Mouse (Mus musculus): ENCODE measurements at regions not wholly inside any gene's neighbourhood (a gene's known extent, or its start where the extent isn't known, plus 50 kb on each side); places are given as distances from the start of the nearest gene placed in this dataset.

DNA sequence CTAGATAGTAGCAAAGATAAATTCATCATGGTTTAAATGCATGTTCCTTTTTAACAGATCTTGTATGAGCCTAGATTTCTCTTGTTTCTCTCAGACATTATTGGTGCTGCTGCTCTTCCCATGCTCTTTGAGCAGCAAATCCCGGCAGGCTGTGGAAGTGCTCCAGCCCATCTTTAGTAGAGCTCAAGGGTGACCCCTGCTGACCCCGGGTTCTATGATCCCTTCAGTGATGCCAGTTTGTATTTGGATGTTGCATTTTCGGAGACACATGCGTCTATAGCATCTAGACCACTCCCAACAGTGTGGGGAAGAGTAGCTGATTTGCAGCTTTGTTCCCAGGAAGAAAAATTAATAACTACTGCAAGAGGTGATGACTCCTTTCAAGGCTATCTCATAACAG lies 164.3 kb downstream of the Otol1 start:
- no peak for DNase-seq (ENCODE audit: low read depth, low spot score)
- H3K27me3 ChIP-seq (ENCODE audit: control insufficient read depth, insufficient read depth, low read length, poor library complexity, severe bottlenecking): no peaks in the 10 kb centered on the region

DNA sequence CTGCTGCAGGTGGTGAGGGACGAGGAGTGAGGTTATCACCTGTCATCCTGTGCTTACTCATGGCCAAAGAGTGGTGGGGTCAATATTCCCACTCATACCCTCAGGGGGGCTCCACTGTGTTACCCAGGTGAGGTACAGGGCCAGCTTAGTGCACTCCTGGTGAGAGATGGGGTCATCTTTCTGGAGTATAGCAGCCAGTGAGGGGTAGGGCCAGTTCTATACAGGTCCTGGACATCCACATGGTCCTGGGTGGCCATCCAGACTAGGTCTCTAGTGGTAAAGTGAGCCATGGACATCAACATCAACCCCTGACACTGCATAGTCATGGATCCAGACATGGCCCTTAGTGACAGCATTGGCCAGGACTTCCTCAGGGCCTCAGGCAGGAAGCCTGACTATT lies 169.0 kb downstream of the Otol1 start:
- H3K36me3 ChIP-seq (ENCODE audit: control insufficient read depth, insufficient read depth, low read length, poor library complexity, severe bottlenecking): no peaks in the 10 kb centered on the region
- DNase-seq (ENCODE audit: low read depth, low spot score): no peak
- H3K27me3 ChIP-seq (ENCODE audit: control insufficient read depth, insufficient read depth, low read length, poor library complexity, severe bottlenecking): no peaks in the 10 kb centered on the region

More for the DNA sequence above, 164.3 kb downstream of the Otol1 start:
- H3K36me3 ChIP-seq (ENCODE audit: control insufficient read depth, insufficient read depth, low read length, poor library complexity, severe bottlenecking): no peaks in the 10 kb centered on the region

GRCm38 (mm10) chr3:70181611-70182010 lies 174.2 kb downstream of the Otol1 start:
- Histone ChIP-seq H3K36me3 (ENCODE audit: control insufficient read depth, insufficient read depth, low read length, poor library complexity, severe bottlenecking) (no peaks in the 10 kb centered on the region), H3K27me3 (ENCODE audit: control insufficient read depth, insufficient read depth, low read length, poor library complexity, severe bottlenecking) (no peaks in the 10 kb centered on the region)
- no peak for DNase-seq (ENCODE audit: low read depth, low spot score)

DNA sequence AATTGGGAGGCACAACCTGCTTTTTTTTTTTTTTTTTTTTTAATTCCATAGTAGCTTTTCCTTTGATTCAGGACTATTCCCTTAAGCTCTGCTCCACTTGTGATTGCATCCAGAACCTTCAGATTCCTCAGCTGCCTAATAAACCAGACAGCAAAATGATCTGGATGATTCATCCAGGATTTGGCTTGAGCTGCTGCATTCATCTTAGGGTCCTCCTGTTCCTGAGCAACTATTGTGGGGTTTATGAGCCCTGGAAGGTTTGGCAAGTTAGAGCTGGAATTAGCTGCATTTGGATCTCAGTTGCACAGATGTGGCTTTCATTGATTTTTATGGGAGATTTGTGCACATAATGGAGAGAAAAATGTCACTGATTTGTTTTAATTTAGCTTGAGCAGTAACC lies 183.3 kb downstream of the Otol1 start:
- DNase-seq (ENCODE audit: low read depth, low spot score): no peak
- Histone ChIP-seq H3K27me3 (ENCODE audit: control insufficient read depth, insufficient read depth, low read length, poor library complexity, severe bottlenecking) (no peaks in the 10 kb centered on the region), H3K36me3 (ENCODE audit: control insufficient read depth, insufficient read depth, low read length, poor library complexity, severe bottlenecking) (no peaks in the 10 kb centered on the region)

GRCm38 (mm10) chr3:70196671-70197070 lies 189.3 kb downstream of the Otol1 start:
- no peaks in the 10 kb centered on the region for H3K27me3 ChIP-seq (ENCODE audit: control insufficient read depth, insufficient read depth, low read length, poor library complexity, severe bottlenecking)

DNA sequence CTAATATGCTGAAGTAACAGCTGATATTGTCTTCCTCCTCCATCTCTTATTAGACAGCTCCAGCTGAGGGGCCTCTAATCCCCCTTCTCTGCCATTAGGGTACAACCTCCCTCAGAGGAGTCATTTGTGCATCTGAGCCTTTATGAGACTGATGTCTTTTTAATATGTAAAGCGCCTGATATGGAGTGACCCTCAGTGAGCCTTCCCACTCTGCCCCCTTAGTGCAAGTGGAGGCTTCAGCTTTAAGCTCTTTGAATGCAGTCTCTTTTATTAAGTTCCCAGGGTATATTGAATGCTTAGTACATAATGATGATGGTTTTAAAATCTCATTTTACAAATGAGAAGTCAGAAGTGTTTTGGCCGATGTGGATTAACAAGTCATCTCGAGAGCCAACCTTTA lies 191.5 kb downstream of the Otol1 start:
- no peaks in the 10 kb centered on the region for H3K36me3 ChIP-seq (ENCODE audit: control insufficient read depth, insufficient read depth, low read length, poor library complexity, severe bottlenecking)
- no peaks in the 10 kb centered on the region for H3K27me3 ChIP-seq (ENCODE audit: control insufficient read depth, insufficient read depth, low read length, poor library complexity, severe bottlenecking)
- no peak for DNase-seq (ENCODE audit: low read depth, low spot score)

More at GRCm38 (mm10) chr3:70196671-70197070, 189.3 kb downstream of the Otol1 start:
- DNase-seq (ENCODE audit: low read depth, low spot score): no peak
- H3K36me3 ChIP-seq (ENCODE audit: control insufficient read depth, insufficient read depth, low read length, poor library complexity, severe bottlenecking): no peaks in the 10 kb centered on the region

DNA sequence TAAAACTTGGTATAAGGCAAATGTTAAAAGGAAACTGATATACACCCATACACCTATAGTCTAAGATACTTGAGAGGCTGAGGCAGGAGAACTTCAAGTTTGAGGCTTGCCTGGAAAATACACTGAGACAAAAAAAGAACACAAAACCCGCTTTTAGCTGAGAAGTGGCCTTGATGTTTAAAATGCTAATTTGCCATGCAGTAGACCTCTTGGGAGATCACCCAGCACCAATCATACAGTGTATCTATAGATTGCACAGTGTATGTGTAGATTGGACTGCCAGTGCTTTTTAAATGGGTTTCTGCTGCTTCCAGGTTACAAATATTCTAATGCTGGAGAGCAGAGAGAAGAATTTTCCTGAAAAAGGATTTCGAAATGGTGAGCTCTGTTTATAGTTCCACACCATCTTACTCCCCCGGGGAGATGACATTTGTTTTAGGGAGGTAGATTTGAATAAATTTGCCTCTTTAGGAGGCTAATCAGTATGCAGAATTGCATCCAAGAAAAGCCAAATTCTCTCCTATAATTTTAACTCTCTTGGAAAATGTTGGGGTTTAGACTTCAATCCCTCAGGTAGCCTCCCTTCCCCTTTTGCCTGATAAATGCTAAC lies 194.0 kb downstream of the Otol1 start:
- no peaks in the 10 kb centered on the region for H3K27me3 ChIP-seq (ENCODE audit: control insufficient read depth, insufficient read depth, low read length, poor library complexity, severe bottlenecking)
- H3K36me3 ChIP-seq (ENCODE audit: control insufficient read depth, insufficient read depth, low read length, poor library complexity, severe bottlenecking): no peaks in the 10 kb centered on the region
- DNase-seq (ENCODE audit: low read depth, low spot score): no peak

GRCm38 (mm10) chr3:70215195-70215594 lies 207.8 kb downstream of the Otol1 start:
- no peaks in the 10 kb centered on the region for H3K27me3 ChIP-seq (ENCODE audit: control insufficient read depth, insufficient read depth, low read length, poor library complexity, severe bottlenecking)
- DNase-seq (ENCODE audit: low read depth, low spot score): no peak
- H3K36me3 ChIP-seq (ENCODE audit: control insufficient read depth, insufficient read depth, low read length, poor library complexity, severe bottlenecking): no peaks in the 10 kb centered on the region

DNA sequence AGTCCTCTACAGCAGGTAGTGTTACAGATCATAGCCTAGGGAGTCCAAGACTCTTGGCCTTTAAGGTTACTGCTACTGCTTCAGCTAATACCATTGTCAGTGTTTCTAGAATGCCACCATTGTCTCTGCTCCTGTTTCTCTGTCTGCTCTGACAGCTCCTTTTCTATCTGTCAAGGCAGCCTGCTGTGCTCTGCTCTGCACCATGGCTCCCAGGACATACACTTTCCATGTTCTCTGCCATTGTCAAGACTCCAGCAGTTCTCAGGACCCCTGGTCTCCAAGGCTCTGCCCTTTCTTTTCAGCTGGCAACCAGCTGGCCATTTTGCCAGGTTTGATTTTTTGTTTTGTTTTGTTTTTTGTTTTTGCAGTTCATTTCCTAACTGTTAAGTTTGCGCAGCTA lies 208.7 kb downstream of the Otol1 start:
- H3K36me3 ChIP-seq (ENCODE audit: control insufficient read depth, insufficient read depth, low read length, poor library complexity, severe bottlenecking): no peaks in the 10 kb centered on the region
- DNase-seq (ENCODE audit: low read depth, low spot score): no peak
- no peaks in the 10 kb centered on the region for H3K27me3 ChIP-seq (ENCODE audit: control insufficient read depth, insufficient read depth, low read length, poor library complexity, severe bottlenecking)

- H3K27me3 ChIP-seq (ENCODE audit: control insufficient read depth, insufficient read depth, low read length, poor library complexity, severe bottlenecking): no peaks in the 10 kb centered on the region
- no peaks in the 10 kb centered on the region for H3K36me3 ChIP-seq (ENCODE audit: control insufficient read depth, insufficient read depth, low read length, poor library complexity, severe bottlenecking)
- DNase-seq (ENCODE audit: low read depth, low spot score): no peak
These were observed 211.4 kb downstream of the Otol1 start for GRCm38 (mm10) chr3:70218757-70219360.

DNA sequence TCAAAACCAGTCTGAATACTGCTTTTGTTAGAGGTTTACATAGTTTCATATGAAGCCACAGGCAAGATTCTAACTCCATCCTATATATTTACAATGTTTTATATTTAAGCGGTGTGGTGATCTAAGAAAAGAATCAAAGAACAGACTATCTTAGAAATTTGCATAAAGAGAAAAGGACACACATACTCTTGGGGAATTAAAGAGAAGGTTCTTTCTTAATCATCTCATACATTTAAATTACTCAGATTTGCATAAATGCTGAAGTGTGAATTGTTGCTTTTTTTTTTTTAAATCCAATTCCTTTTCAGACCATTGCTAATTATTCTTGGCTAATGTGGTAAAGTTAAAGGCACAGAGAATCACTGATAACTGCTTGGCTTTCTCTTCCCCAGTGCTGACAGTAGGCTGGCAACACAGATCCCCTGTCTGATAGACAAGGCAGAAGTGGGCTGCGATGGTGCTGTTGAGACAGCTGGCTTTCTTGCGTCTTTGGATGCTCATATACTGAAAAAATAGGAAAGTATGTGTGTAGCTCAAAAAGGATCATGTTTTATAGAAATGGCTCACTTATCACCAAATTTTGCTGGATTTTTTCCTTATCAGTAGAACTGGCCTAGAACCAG lies 216.1 kb downstream of the Otol1 start:
- Histone ChIP-seq H3K36me3 (ENCODE audit: control insufficient read depth, insufficient read depth, low read length, poor library complexity, severe bottlenecking) (no peaks in the 10 kb centered on the region), H3K27me3 (ENCODE audit: control insufficient read depth, insufficient read depth, low read length, poor library complexity, severe bottlenecking) (no peaks in the 10 kb centered on the region)
- DNase-seq (ENCODE audit: low read depth, low spot score): no peak

DNA sequence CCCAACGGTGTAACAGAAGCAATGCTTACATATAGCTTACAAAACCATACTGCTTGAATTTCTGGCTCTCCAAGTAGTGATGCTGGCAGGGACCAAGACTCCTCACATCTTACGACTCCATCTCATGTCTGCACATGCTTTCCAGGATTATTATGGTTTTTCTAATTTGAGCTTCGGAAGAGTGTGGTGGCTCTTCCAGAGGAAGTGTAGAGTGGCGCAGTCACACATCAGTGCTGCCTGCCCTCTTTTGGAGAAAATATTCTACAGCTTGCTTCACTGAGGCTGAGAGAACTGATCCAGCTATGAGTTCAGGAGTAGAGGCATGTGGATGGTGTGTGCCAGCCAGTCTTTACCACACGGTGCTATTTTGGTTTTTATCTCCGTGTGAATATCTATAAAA lies 217.4 kb downstream of the Otol1 start:
- DNase-seq (ENCODE audit: low read depth, low spot score): no peak
- H3K27me3 ChIP-seq (ENCODE audit: control insufficient read depth, insufficient read depth, low read length, poor library complexity, severe bottlenecking): no peaks in the 10 kb centered on the region

GRCm38 (mm10) chr3:70227165-70227564 lies 219.8 kb downstream of the Otol1 start:
- no peak for DNase-seq (ENCODE audit: low read depth, low spot score)
- H3K36me3 ChIP-seq (ENCODE audit: control insufficient read depth, insufficient read depth, low read length, poor library complexity, severe bottlenecking): no peaks in the 10 kb centered on the region
- no peaks in the 10 kb centered on the region for H3K27me3 ChIP-seq (ENCODE audit: control insufficient read depth, insufficient read depth, low read length, poor library complexity, severe bottlenecking)

More for the DNA sequence above, 217.4 kb downstream of the Otol1 start:
- no peaks in the 10 kb centered on the region for H3K36me3 ChIP-seq (ENCODE audit: control insufficient read depth, insufficient read depth, low read length, poor library complexity, severe bottlenecking)

GRCm38 (mm10) chr3:70248655-70249054 lies 241.2 kb downstream of the Otol1 start:
- no peaks in the 10 kb centered on the region for H3K36me3 ChIP-seq (ENCODE audit: control insufficient read depth, insufficient read depth, low read length, poor library complexity, severe bottlenecking)
- no peaks in the 10 kb centered on the region for H3K27me3 ChIP-seq (ENCODE audit: control insufficient read depth, insufficient read depth, low read length, poor library complexity, severe bottlenecking)
- DNase-seq (ENCODE audit: low read depth, low spot score): no peak

DNA sequence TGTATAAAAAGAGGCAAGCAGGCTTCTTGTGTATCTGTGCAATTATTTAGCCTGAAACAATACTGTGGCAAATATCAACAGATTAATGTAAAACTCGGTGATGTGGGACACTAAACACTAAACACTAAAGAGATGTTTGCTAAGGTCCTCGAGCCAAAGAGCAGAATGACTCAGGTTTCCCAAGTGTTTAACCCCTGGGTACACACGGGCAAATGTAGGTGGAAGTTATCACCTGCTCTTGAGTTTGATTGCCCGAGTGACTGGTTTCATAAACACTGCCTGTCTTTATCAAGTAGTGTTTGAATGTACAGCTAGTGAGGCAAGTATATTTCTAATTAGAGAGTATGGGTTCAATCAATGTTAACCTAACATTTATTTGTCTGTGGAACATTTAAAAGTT lies 242.5 kb downstream of the Otol1 start:
- H3K27me3 ChIP-seq (ENCODE audit: control insufficient read depth, insufficient read depth, low read length, poor library complexity, severe bottlenecking): no peaks in the 10 kb centered on the region
- no peaks in the 10 kb centered on the region for H3K36me3 ChIP-seq (ENCODE audit: control insufficient read depth, insufficient read depth, low read length, poor library complexity, severe bottlenecking)
- DNase-seq (ENCODE audit: low read depth, low spot score): no peak
